Mouse (Mus musculus): Measurements from ENCODE around the gene Chek2. TPM values are rescaled to one million over a fixed set of nuclear protein-coding genes. Genes with fewer than 3 reads are reported as not detected.

The Chek2 gene
- total and polyA plus RNA-seq, 3 experiments, result 2.6 to 3.4 (median 3.1) TPM

- H3K79me2 ChIP-seq (replicated peaks; ENCODE audit: control insufficient read depth, insufficient read depth, low read length), result no peaks in the 10 kb centered on the region
- TF ChIP-seq CTCF (IDR thresholded peaks at IDR 0.05) (no peak), POLR2A (IDR thresholded peaks at IDR 0.05; ENCODE audit: insufficient read depth, low read depth, low read length) (no peak)
- no peak overlapping the region for H3K27ac ChIP-seq
- peaks cover 1% of the 10 kb centered on the region for H3K4me1 ChIP-seq (ENCODE audit: control insufficient read depth, insufficient read depth, low read length)
- H3K36me3 ChIP-seq (ENCODE audit: control insufficient read depth, insufficient read depth, low read length), result no peaks in the 10 kb centered on the region
- no peak overlapping the region for H3K4me3 ChIP-seq
- WGBS, result 91% methylated on average over 14 of the region's 14 CpGs
- intact Hi-C loops (cut with DNase I), result loop anchor here (2.0 to 5.0 kb wide), 4 partner anchors 14 to 366 kb away; partner anchors contain the start of genes Ttc28 and Ulk1
- DNase-seq, result no peak
- H3K27me3 ChIP-seq (ENCODE audit: control insufficient read depth, insufficient read depth, low read length), result no peaks in the 10 kb centered on the region
- no peak overlapping the region for H3K9ac ChIP-seq (ENCODE audit: low read depth, low read length)
Observed at GRCm38 (mm10) chr5:110841046-110841862, 1.5 kb downstream of the Chek2 start.

DNA sequence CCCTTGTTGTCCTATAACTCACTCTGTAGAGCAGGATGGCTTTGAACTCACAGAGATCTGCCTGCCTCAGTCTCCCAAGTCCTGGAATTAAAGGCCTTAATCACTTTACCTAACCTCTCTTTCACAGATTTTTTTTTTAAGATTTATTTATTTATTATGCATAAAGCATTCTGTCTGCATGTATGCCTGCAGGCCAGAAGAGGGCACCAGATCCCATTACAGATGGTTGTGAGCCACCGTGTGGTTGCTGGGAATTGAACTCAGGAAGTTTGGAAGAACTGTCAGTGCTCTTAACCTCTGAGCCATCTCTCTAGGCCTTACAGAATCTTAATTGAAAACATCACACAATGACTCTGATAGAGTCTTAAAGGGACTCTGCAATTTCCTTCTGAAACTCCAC is 13.2 kb downstream of the Chek2 start:
- Histone ChIP-seq H3K27me3 (ENCODE audit: control insufficient read depth, insufficient read depth, low read length) (no peaks in the 10 kb centered on the region), H3K36me3 (ENCODE audit: control insufficient read depth, insufficient read depth, low read length) (peaks cover 11% of the 10 kb centered on the region), H3K79me2 (replicated peaks; ENCODE audit: control insufficient read depth, insufficient read depth, low read length) (no peaks in the 10 kb centered on the region), H3K4me1 (ENCODE audit: control insufficient read depth, insufficient read depth, low read length) (peaks cover 8% of the 10 kb centered on the region), H3K9ac (ENCODE audit: low read depth, low read length) (no peak overlapping the region), H3K4me3 (no peak overlapping the region), H3K27ac (no peak overlapping the region)
- intact Hi-C loops (cut with DNase I), result no loop called here
- DNase-seq, result no peak
- WGBS, result 88% methylated on average over 1 of the region's 1 CpGs
- TF ChIP-seq CTCF (IDR thresholded peaks at IDR 0.05) (peak; percentile 55), POLR2A (IDR thresholded peaks at IDR 0.05; ENCODE audit: insufficient read depth, low read depth, low read length) (no peak), EP300 (IDR thresholded peaks at IDR 0.05; ENCODE audit: insufficient read depth, low read depth, low read length) (no peak)

- Histone ChIP-seq H3K4me1 (ENCODE audit: control insufficient read depth, insufficient read depth, low read length) (peaks cover 13% of the 10 kb centered on the region), H3K79me2 (replicated peaks; ENCODE audit: control insufficient read depth, insufficient read depth, low read length) (no peaks in the 10 kb centered on the region), H3K27me3 (ENCODE audit: control insufficient read depth, insufficient read depth, low read length) (no peaks in the 10 kb centered on the region), H3K9ac (ENCODE audit: low read depth, low read length) (no peak overlapping the region), H3K27ac (peak overlapping the region; percentile 86), H3K4me3 (no peak overlapping the region), H3K36me3 (ENCODE audit: control insufficient read depth, insufficient read depth, low read length) (peaks cover 11% of the 10 kb centered on the region)
- 13% methylated on average over 5 of the region's 5 CpGs for WGBS
- intact Hi-C loops (cut with DNase I), result no loop called here
- TF ChIP-seq EP300 (IDR thresholded peaks at IDR 0.05; ENCODE audit: insufficient read depth, low read depth, low read length) (peak; percentile 72; the same call in 1 of the 2 replicates), CTCF (IDR thresholded peaks at IDR 0.05) (no peak)
- DNase-seq, result peak in 1 of 2 experiments; percentile 21
Observed at GRCm38 (mm10) chr5:110857091-110857490, 17.3 kb downstream of the Chek2 start.

- Histone ChIP-seq H3K4me1 (ENCODE audit: control insufficient read depth, insufficient read depth, low read length) (peaks cover 13% of the 10 kb centered on the region), H3K9ac (ENCODE audit: low read depth, low read length) (peak overlapping the region; percentile 79), H3K27ac (peak overlapping the region; percentile 86), H3K4me3 (peak overlapping the region; percentile 50), H3K27me3 (ENCODE audit: control insufficient read depth, insufficient read depth, low read length) (no peaks in the 10 kb centered on the region), H3K36me3 (ENCODE audit: control insufficient read depth, insufficient read depth, low read length) (peaks cover 11% of the 10 kb centered on the region), H3K79me2 (replicated peaks; ENCODE audit: control insufficient read depth, insufficient read depth, low read length) (no peaks in the 10 kb centered on the region)
- 33% methylated on average over 13 of the region's 13 CpGs for WGBS
- TF ChIP-seq EP300 (IDR thresholded peaks at IDR 0.05; ENCODE audit: insufficient read depth, low read depth, low read length), result peak; percentile 52; the same call in 1 of the 2 replicates
- TF ChIP-seq POLR2A (IDR thresholded peaks at IDR 0.05; ENCODE audit: insufficient read depth, low read depth, low read length), result peak; percentile 83
- TF ChIP-seq CTCF (IDR thresholded peaks at IDR 0.05), result no peak
- intact Hi-C loops (cut with DNase I), result no loop called here
- DNase-seq, result peak; percentile 73 to 84
Observed at GRCm38 (mm10) chr5:110859013-110859650, 19.4 kb downstream of the Chek2 start.

- H3K4me1 ChIP-seq (ENCODE audit: control insufficient read depth, insufficient read depth, low read length), result peaks cover 11% of the 10 kb centered on the region
- H3K27ac ChIP-seq, result peak overlapping the region; percentile 86
- TF ChIP-seq CTCF (IDR thresholded peaks at IDR 0.05) (no peak), EP300 (IDR thresholded peaks at IDR 0.05; ENCODE audit: insufficient read depth, low read depth, low read length) (0 out of 2 replicates have a peak, but pooled peaks have one; percentile 7), POLR2A (IDR thresholded peaks at IDR 0.05; ENCODE audit: insufficient read depth, low read depth, low read length) (peak; percentile 47; the same call in 1 of the 2 replicates)
- H3K27me3 ChIP-seq (ENCODE audit: control insufficient read depth, insufficient read depth, low read length), result no peaks in the 10 kb centered on the region
- intact Hi-C loops (cut with DNase I), result no loop called here
- DNase-seq, result no peak
- 59% methylated on average over 5 of the region's 5 CpGs for WGBS
- H3K79me2 ChIP-seq (replicated peaks; ENCODE audit: control insufficient read depth, insufficient read depth, low read length), result no peaks in the 10 kb centered on the region
- H3K4me3 ChIP-seq, result no peak overlapping the region
- H3K9ac ChIP-seq (ENCODE audit: low read depth, low read length), result peak overlapping the region; percentile 68
- H3K36me3 ChIP-seq (ENCODE audit: control insufficient read depth, insufficient read depth, low read length), result peaks cover 11% of the 10 kb centered on the region
Observed at GRCm38 (mm10) chr5:110860445-110860844, 20.7 kb downstream of the Chek2 start.

DNA sequence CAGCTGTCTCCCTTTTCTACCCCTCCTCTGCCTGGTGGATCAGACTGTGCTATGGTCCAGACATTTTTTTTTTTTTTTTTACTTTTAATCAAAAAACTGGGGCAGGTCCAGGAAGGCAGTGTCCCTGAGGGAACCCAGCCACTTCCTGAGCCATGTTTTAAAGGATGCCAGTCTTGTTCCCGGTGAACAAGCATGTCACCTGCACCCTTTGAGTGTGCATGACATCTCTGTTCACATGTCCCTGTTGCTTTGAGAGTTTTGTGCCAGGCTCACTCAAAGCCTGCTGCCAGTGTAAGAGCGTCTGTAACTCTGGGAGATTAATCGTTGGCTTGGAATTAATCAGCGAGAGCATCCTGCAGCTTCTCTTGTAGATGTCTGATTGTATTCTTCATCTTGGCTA is 28.7 kb downstream of the Chek2 start:
- Histone ChIP-seq H3K79me2 (replicated peaks; ENCODE audit: control insufficient read depth, insufficient read depth, low read length) (no peaks in the 10 kb centered on the region), H3K27ac (peak overlapping the region; percentile 8; the same call in 1 of the 2 replicates), H3K4me3 (no peak overlapping the region), H3K4me1 (ENCODE audit: control insufficient read depth, insufficient read depth, low read length) (peaks cover 5% of the 10 kb centered on the region), H3K27me3 (ENCODE audit: control insufficient read depth, insufficient read depth, low read length) (no peaks in the 10 kb centered on the region), H3K36me3 (ENCODE audit: control insufficient read depth, insufficient read depth, low read length) (no peaks in the 10 kb centered on the region), H3K9ac (ENCODE audit: low read depth, low read length) (no peak overlapping the region)
- WGBS, result 24% methylated on average over 4 of the region's 4 CpGs
- DNase-seq, result no peak
- TF ChIP-seq CTCF (IDR thresholded peaks at IDR 0.05) (no peak), EP300 (IDR thresholded peaks at IDR 0.05; ENCODE audit: insufficient read depth, low read depth, low read length) (no peak), POLR2A (IDR thresholded peaks at IDR 0.05; ENCODE audit: insufficient read depth, low read depth, low read length) (no peak)
- intact Hi-C loops (cut with DNase I), result no loop called here
